Mouse (Mus musculus): ENCODE results near the gene Cdk17. TPM values are rescaled to one million over a fixed set of nuclear protein-coding genes. Genes with fewer than 3 reads are reported as not detected.

The Cdk17 gene
- polyA plus RNA-seq, 1 experiment: 2.3 TPM

- no peaks in the 10 kb centered on the region for H3K9me3 ChIP-seq
- H3K36me3 ChIP-seq (replicated peaks; ENCODE audit: low read length): peaks cover 91% of the 10 kb centered on the region
- H3K4me1 ChIP-seq: peaks cover 20% of the 10 kb centered on the region
- no peaks in the 10 kb centered on the region for H3K27me3 ChIP-seq (replicated peaks)
- no peak for TF ChIP-seq FLI1 (IDR thresholded peaks at IDR 0.05; ENCODE audit: low read length)
- TF ChIP-seq GATA1 (IDR thresholded peaks at IDR 0.05; ENCODE audit: borderline replicate concordance, low read length): no peak
- H3K4me3 ChIP-seq (replicated peaks): no peak overlapping the region
Observed at GRCm38 (mm10) chr10:93250436-93251317, 90.0 kb downstream of the Cdk17 start.

GRCm38 (mm10) chr10:93251426-93251825 lies 90.8 kb downstream of the Cdk17 start:
- TF ChIP-seq FLI1 (IDR thresholded peaks at IDR 0.05; ENCODE audit: low read length) (no peak), GATA1 (IDR thresholded peaks at IDR 0.05; ENCODE audit: borderline replicate concordance, low read length) (no peak)
- H3K4me1 ChIP-seq: peaks cover 16% of the 10 kb centered on the region
- peaks cover 87% of the 10 kb centered on the region for H3K36me3 ChIP-seq (replicated peaks; ENCODE audit: low read length)
- no peak overlapping the region for H3K4me3 ChIP-seq (replicated peaks)
- H3K27me3 ChIP-seq (replicated peaks): no peaks in the 10 kb centered on the region
- no peaks in the 10 kb centered on the region for H3K9me3 ChIP-seq

DNA sequence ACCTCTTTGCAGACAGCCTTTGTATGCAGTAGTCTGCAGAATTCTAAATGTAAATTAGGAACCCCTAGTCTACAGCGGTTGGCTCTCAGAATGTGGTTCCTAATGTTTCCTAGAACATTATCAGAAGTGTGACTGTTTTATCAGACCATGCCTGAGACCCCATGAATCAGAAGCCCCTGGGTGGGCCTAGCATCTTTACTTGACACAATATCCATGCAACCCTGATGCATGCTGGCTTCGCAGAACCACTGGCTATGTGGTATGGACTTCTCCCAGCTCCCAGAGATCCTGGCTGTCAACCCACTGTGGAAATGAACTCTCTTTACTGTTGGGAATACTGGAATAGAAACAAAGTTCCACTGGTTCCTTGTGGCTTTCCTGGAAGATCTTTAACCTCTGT lies 92.0 kb downstream of the Cdk17 start:
- H3K4me1 ChIP-seq: peaks cover 13% of the 10 kb centered on the region
- TF ChIP-seq FLI1 (IDR thresholded peaks at IDR 0.05; ENCODE audit: low read length): no peak
- peaks cover 85% of the 10 kb centered on the region for H3K36me3 ChIP-seq (replicated peaks; ENCODE audit: low read length)
- no peaks in the 10 kb centered on the region for H3K9me3 ChIP-seq
- H3K27me3 ChIP-seq (replicated peaks): no peaks in the 10 kb centered on the region
- H3K4me3 ChIP-seq (replicated peaks): no peak overlapping the region

DNA sequence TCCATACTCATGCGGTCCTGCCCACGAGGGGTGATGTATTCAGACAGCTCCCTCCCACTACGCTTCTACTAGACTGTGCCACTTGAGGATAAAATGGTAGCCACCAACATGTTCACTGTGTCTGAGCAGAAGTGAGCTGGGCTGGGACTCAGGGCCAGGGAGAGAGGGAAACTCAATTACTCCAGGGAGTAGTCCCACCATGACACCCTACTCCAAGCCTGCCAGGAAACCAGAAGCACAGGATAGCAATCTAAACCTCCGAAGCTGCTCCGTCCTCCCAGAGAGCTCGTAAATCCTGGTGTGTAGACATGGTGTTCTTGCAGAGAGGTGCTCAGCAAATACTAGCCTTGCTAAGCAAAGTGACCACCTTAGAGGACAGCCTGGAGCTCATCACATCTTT lies 92.5 kb downstream of the Cdk17 start:
- no peak for TF ChIP-seq GATA1 (IDR thresholded peaks at IDR 0.05; ENCODE audit: borderline replicate concordance, low read length)
- peaks cover 80% of the 10 kb centered on the region for H3K36me3 ChIP-seq (replicated peaks; ENCODE audit: low read length)
- no peaks in the 10 kb centered on the region for H3K9me3 ChIP-seq
- peaks cover 13% of the 10 kb centered on the region for H3K4me1 ChIP-seq
- H3K4me3 ChIP-seq (replicated peaks): no peak overlapping the region
- H3K27me3 ChIP-seq (replicated peaks): no peaks in the 10 kb centered on the region

- peaks cover 23% of the 10 kb centered on the region for H3K4me1 ChIP-seq
- H3K4me3 ChIP-seq (replicated peaks): no peak overlapping the region
- no peaks in the 10 kb centered on the region for H3K9me3 ChIP-seq
- no peaks in the 10 kb centered on the region for H3K27me3 ChIP-seq (replicated peaks)
- peaks cover 67% of the 10 kb centered on the region for H3K36me3 ChIP-seq (replicated peaks; ENCODE audit: low read length)
- no peak for TF ChIP-seq FLI1 (IDR thresholded peaks at IDR 0.05; ENCODE audit: low read length)
Observed at GRCm38 (mm10) chr10:93255294-93255693, 94.6 kb downstream of the Cdk17 start.

DNA sequence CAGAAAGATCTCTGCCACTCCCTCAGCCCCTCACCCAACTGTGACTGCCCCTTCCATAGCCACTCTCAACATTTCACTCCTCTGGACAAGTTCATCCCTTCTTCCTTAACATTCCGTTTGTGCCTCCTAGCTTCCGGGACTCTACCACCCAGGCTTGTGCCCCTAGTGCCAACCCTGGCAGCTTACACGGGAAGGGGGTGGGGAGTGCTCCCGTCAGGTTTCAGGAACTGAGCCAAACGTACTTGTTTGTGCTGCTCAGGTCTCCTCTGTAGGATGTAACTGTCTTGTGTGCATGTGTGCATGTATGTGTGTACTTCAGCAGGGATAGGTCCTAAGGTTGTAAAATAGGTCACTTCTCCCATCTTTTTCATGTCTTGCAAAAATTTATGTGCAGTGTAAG lies 99.2 kb downstream of the Cdk17 start:
- Histone ChIP-seq H3K4me3 (replicated peaks) (no peak overlapping the region), H3K27me3 (replicated peaks) (no peaks in the 10 kb centered on the region), H3K4me1 (peaks cover 54% of the 10 kb centered on the region), H3K9me3 (no peaks in the 10 kb centered on the region), H3K36me3 (replicated peaks; ENCODE audit: low read length) (peaks cover 45% of the 10 kb centered on the region)
- TF ChIP-seq GATA1 (IDR thresholded peaks at IDR 0.05; ENCODE audit: borderline replicate concordance, low read length) (no peak), FLI1 (IDR thresholded peaks at IDR 0.05; ENCODE audit: low read length) (no peak)

- Histone ChIP-seq H3K27me3 (replicated peaks) (no peaks in the 10 kb centered on the region), H3K9me3 (no peaks in the 10 kb centered on the region), H3K4me1 (peaks cover 69% of the 10 kb centered on the region), H3K36me3 (replicated peaks; ENCODE audit: low read length) (peaks cover 49% of the 10 kb centered on the region), H3K4me3 (replicated peaks) (peak overlapping the region; percentile 82)
- no peak for TF ChIP-seq GATA1 (IDR thresholded peaks at IDR 0.05; ENCODE audit: borderline replicate concordance, low read length)
- TF ChIP-seq FLI1 (IDR thresholded peaks at IDR 0.05; ENCODE audit: low read length): no peak
Observed at GRCm38 (mm10) chr10:93261132-93261980, 100.7 kb downstream of the Cdk17 start.

DNA sequence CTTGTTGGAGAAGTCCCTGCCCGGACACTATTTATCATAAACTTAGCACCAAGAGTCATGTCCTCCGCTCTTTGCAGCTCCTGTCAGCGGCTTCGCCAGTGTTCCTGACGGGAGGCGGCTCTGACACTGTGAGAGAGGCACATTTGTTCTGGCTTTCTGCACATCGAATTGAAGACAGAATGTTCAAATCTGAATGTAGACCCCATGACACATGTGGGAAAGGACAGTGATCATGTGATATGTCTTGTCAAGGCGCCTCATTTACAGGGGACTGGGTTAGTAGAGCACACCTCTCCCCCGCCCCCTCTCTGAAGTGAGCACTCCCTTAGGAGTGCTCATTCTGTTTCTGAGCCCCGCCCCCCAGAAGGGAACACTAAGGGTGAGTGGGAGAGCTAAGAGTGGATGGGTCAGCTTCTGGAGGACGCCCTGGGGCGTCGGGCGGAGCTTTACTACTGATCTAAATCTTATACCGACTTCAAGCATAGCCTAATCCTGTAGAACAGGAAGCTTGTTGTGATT lies 101.4 kb downstream of the Cdk17 start:
- Histone ChIP-seq H3K27me3 (replicated peaks) (no peaks in the 10 kb centered on the region), H3K36me3 (replicated peaks; ENCODE audit: low read length) (peaks cover 47% of the 10 kb centered on the region), H3K4me1 (peaks cover 71% of the 10 kb centered on the region), H3K4me3 (replicated peaks) (peak overlapping the region; percentile 30), H3K9me3 (no peaks in the 10 kb centered on the region)
- no peak for TF ChIP-seq GATA1 (IDR thresholded peaks at IDR 0.05; ENCODE audit: borderline replicate concordance, low read length)
- TF ChIP-seq FLI1 (IDR thresholded peaks at IDR 0.05; ENCODE audit: low read length): no peak

DNA sequence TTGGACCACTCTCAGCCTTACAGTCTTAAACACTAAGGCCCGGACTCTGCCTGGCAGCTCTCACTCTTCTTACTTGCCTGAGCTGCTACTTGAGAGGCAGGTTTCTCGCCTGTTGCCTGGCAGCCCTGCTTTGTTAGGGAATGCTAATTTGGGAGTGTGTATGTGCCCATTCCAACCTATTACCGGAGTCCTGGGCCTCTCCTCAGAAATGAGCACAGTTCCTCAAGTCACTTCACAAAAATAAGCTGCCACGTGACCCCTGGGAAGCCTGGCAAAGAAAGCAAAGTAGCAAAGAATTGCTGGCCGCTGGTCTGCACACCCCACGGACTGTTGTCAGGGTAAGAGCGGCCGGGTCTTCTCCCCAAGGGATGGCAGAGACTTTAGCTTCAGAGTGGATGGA lies 102.8 kb downstream of the Cdk17 start:
- Histone ChIP-seq H3K9me3 (no peaks in the 10 kb centered on the region), H3K4me1 (peaks cover 82% of the 10 kb centered on the region), H3K27me3 (replicated peaks) (no peaks in the 10 kb centered on the region), H3K36me3 (replicated peaks; ENCODE audit: low read length) (peaks cover 49% of the 10 kb centered on the region), H3K4me3 (replicated peaks) (no peak overlapping the region)
- no peak for TF ChIP-seq FLI1 (IDR thresholded peaks at IDR 0.05; ENCODE audit: low read length)
- TF ChIP-seq GATA1 (IDR thresholded peaks at IDR 0.05; ENCODE audit: borderline replicate concordance, low read length): no peak

- TF ChIP-seq GATA1 (IDR thresholded peaks at IDR 0.05; ENCODE audit: borderline replicate concordance, low read length): no peak
- no peak for TF ChIP-seq FLI1 (IDR thresholded peaks at IDR 0.05; ENCODE audit: low read length)
- Histone ChIP-seq H3K27me3 (replicated peaks) (no peaks in the 10 kb centered on the region), H3K4me3 (replicated peaks) (no peak overlapping the region), H3K9me3 (no peaks in the 10 kb centered on the region), H3K4me1 (peaks cover 88% of the 10 kb centered on the region), H3K36me3 (replicated peaks; ENCODE audit: low read length) (peaks cover 49% of the 10 kb centered on the region)
Observed at GRCm38 (mm10) chr10:93264001-93264400, 103.3 kb downstream of the Cdk17 start.
